Mouse (Mus musculus) kidney, embryonic 15.5 days (tissue): ENCODE results near the gene Cachd1. TPM values are rescaled to one million over a fixed set of nuclear protein-coding genes. Genes with fewer than 3 reads are reported as not detected.
A peak's percentile ranks its signal among the peaks of the same experiment; 100 is the strongest.

Experiments
- ATAC-seq: fragments of 200-750 bp; cut with Nextera tagmentation; replicated peaks from 2 replicates; pipeline ENCODE4 v1.8.0; 2017; ENCODE audit warnings: moderate TSS enrichment; ENCODE audit not compliant: low FRiP score
- H3K27ac ChIP-seq: fragments of 300-500 bp; sonication (generic); 2 replicates; pipeline ENCODE4 v1.5.1; 2015; ENCODE audit warnings: mild to moderate bottlenecking, inconsistent platforms
- H3K27me3 ChIP-seq: fragments of 300-500 bp; sonication (generic); 2 replicates; pipeline ENCODE4 v1.6.1; 2015; ENCODE audit warnings: inconsistent platforms
- H3K36me3 ChIP-seq: fragments of 300-500 bp; sonication (generic); 2 replicates; pipeline ENCODE4 v1.6.1; 2015; ENCODE audit warnings: inconsistent platforms
- H3K4me1 ChIP-seq: fragments of 300-500 bp; sonication (generic); 2 replicates; pipeline ENCODE4 v1.6.1; 2015; ENCODE audit warnings: inconsistent platforms
- H3K4me2 ChIP-seq: fragments of 300-500 bp; sonication (generic); 2 replicates; pipeline ENCODE4 v1.6.1; 2015; ENCODE audit warnings: moderate library complexity, mild to moderate bottlenecking, inconsistent platforms
- H3K4me3 ChIP-seq: fragments of 300-500 bp; sonication (generic); replicated peaks from 2 replicates; pipeline ENCODE4 v1.5.1; 2015; ENCODE audit warnings: mild to moderate bottlenecking, inconsistent platforms
- H3K9ac ChIP-seq: fragments of 300-500 bp; sonication (generic); 2 replicates; pipeline ENCODE4 v1.6.1; 2015; ENCODE audit warnings: mild to moderate bottlenecking, inconsistent platforms
- H3K9me3 ChIP-seq: fragments of 300-500 bp; sonication (generic); replicated peaks from 2 replicates; pipeline ENCODE4 v1.6.1; 2016; ENCODE audit warnings: inconsistent platforms
- WGBS: fragments of 180-500 bp; shearing (Covaris S2); methylation state at CpG from one replicate; pipeline ENCODE4 v1.1.7; 2015; ENCODE audit warnings: mixed read lengths; 5-methylcytosine and 5-hydroxymethylcytosine counted together
- polyA plus RNA-seq: library from polyadenylated mRNA; unstranded; fragments of >200 nt; fragmentation: Nextera tagmentation; extraction: Ambion mirVana; gene quantifications from 2 replicates; pipeline ENCODE4 v1.2.1, GENCODE M21; 2015

Gene Cachd1
- polyA plus RNA-seq, 1 experiment from 2014 or later: 19.0 TPM

DNA sequence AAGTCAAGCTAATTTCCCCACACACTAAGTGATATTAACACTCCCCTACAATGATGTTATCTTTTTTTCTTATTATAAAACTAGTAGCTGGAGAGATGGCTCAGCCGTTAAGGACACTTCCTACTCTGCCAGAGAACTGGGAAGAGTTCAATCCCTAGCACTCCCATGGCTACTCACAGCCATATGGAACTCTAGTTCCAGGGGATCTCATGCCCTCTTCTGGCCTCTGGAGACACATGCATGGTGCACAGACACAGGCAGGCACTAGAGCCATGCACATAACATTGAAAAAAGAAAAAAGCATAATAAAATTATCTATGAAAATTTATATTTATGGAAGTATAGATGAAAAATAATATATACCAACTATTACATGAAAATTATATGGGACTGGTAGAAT is 210.7 kb downstream of the Cachd1 start:
- peaks cover 86% of the 10 kb centered on the region for H3K36me3 ChIP-seq
- H3K27me3 ChIP-seq: no peaks in the 10 kb centered on the region
- no peak overlapping the region for H3K4me3 ChIP-seq
- H3K4me2 ChIP-seq: no peak overlapping the region
- no peak overlapping the region for H3K9ac ChIP-seq
- no peak for ATAC-seq
- 80% methylated on average over 1 of the region's 1 CpGs for WGBS
- no peaks in the 10 kb centered on the region for H3K9me3 ChIP-seq
- no peak overlapping the region for H3K27ac ChIP-seq
- H3K4me1 ChIP-seq: peaks cover 26% of the 10 kb centered on the region

DNA sequence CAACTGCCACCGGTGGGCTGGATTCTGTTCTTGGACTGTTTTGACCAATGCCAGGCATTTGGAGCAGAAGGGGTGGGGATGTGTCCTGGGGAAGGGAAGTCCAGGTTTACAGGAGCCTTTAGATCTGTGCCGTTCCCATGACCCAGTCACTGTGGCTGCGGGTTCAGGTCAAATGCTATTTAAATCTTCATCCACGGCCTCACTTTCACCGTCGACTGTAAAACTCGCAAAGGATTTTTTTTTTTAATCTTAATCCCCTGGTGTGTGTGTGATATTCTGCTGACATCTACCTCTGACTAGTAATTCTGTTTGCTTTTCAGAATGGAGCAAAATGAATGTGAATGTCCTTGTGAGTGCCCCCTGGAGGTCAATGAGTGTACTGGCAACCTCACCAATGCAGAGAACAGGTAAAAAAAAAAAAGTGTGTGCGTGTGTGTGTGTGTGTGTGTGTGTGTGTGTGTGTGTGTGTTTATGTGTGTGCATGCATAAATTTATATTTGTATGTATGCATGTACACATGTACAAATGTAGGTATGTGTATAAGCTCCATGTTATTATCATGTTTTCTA is 211.8 kb downstream of the Cachd1 start:
- no peak overlapping the region for H3K4me3 ChIP-seq
- no peaks in the 10 kb centered on the region for H3K9me3 ChIP-seq
- H3K36me3 ChIP-seq: peaks cover 88% of the 10 kb centered on the region
- H3K4me2 ChIP-seq: no peak overlapping the region
- no peak overlapping the region for H3K9ac ChIP-seq
- no peak overlapping the region for H3K27ac ChIP-seq
- no peak for ATAC-seq
- WGBS: 79% methylated on average over 8 of the region's 8 CpGs
- H3K27me3 ChIP-seq: no peaks in the 10 kb centered on the region
- peaks cover 37% of the 10 kb centered on the region for H3K4me1 ChIP-seq

GRCm38 (mm10) chr4:100990996-100991395 is 214.5 kb downstream of the Cachd1 start:
- WGBS: 37% methylated on average over 4 of the region's 4 CpGs
- peak overlapping the region; percentile 78 for H3K27ac ChIP-seq
- H3K4me1 ChIP-seq: peaks cover 49% of the 10 kb centered on the region
- peak; percentile 77 for ATAC-seq
- peaks cover 78% of the 10 kb centered on the region for H3K36me3 ChIP-seq
- no peaks in the 10 kb centered on the region for H3K9me3 ChIP-seq
- H3K4me2 ChIP-seq: no peak overlapping the region
- no peaks in the 10 kb centered on the region for H3K27me3 ChIP-seq
- H3K4me3 ChIP-seq: no peak overlapping the region
- no peak overlapping the region for H3K9ac ChIP-seq

DNA sequence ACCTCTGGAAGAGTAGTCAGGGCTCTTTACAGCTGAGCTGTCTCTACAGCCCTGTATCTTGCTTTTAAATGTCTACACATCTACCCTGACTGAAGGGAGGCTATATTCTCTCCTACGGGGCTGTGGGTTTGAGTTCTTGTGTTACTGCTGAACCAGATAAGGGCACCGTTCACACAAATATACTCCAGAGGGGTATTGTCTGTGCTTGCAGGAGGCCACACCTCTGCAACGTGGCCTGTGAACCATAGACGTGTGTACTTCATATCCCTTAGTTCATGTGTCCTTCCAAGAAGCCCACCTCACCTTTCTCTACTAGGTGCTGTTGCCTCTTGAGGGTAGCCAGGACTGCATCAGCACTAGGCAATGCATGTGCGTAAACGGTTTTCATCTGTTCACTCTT is 215.6 kb downstream of the Cachd1 start:
- no peaks in the 10 kb centered on the region for H3K9me3 ChIP-seq
- H3K36me3 ChIP-seq: peaks cover 70% of the 10 kb centered on the region
- no peak overlapping the region for H3K4me3 ChIP-seq
- no peak for ATAC-seq
- H3K4me2 ChIP-seq: no peak overlapping the region
- no peak overlapping the region for H3K9ac ChIP-seq
- peak overlapping the region; percentile 78; the same call in 1 of the 2 replicates for H3K27ac ChIP-seq
- H3K4me1 ChIP-seq: peaks cover 49% of the 10 kb centered on the region
- WGBS: 80% methylated on average over 6 of the region's 6 CpGs
- H3K27me3 ChIP-seq: no peaks in the 10 kb centered on the region

- Histone ChIP-seq H3K9me3 (no peaks in the 10 kb centered on the region), H3K4me1 (peaks cover 45% of the 10 kb centered on the region), H3K4me3 (no peak overlapping the region), H3K9ac (no peak overlapping the region), H3K4me2 (peak overlapping the region; percentile 14; the same call in 1 of the 2 replicates), H3K27me3 (no peaks in the 10 kb centered on the region), H3K27ac (peak overlapping the region; percentile 75), H3K36me3 (peaks cover 59% of the 10 kb centered on the region)
- peak; percentile 75 for ATAC-seq
- WGBS: 32% methylated on average over 18 of the region's 18 CpGs
Measured at GRCm38 (mm10) chr4:100994442-100995255, 218.2 kb downstream of the Cachd1 start.

- 66% methylated on average over 5 of the region's 5 CpGs for WGBS
- Histone ChIP-seq H3K4me3 (no peak overlapping the region), H3K9ac (no peak overlapping the region), H3K4me2 (no peak overlapping the region), H3K9me3 (no peaks in the 10 kb centered on the region), H3K27ac (no peak overlapping the region), H3K4me1 (peaks cover 36% of the 10 kb centered on the region), H3K36me3 (peaks cover 50% of the 10 kb centered on the region), H3K27me3 (no peaks in the 10 kb centered on the region)
- ATAC-seq: no peak
Measured at GRCm38 (mm10) chr4:100995617-100996016, 219.1 kb downstream of the Cachd1 start.

GRCm38 (mm10) chr4:100996060-100996651 is 219.7 kb downstream of the Cachd1 start:
- ATAC-seq: no peak
- no peak overlapping the region for H3K4me2 ChIP-seq
- WGBS: 80% methylated on average over 4 of the region's 4 CpGs
- no peak overlapping the region for H3K9ac ChIP-seq
- H3K27me3 ChIP-seq: no peaks in the 10 kb centered on the region
- H3K4me3 ChIP-seq: no peak overlapping the region
- peaks cover 44% of the 10 kb centered on the region for H3K36me3 ChIP-seq
- peaks cover 32% of the 10 kb centered on the region for H3K4me1 ChIP-seq
- no peaks in the 10 kb centered on the region for H3K9me3 ChIP-seq
- H3K27ac ChIP-seq: no peak overlapping the region

- 28% methylated on average over 2 of the region's 2 CpGs for WGBS
- peaks cover 14% of the 10 kb centered on the region for H3K4me1 ChIP-seq
- no peaks in the 10 kb centered on the region for H3K9me3 ChIP-seq
- H3K36me3 ChIP-seq: peaks cover 37% of the 10 kb centered on the region
- H3K9ac ChIP-seq: no peak overlapping the region
- H3K27me3 ChIP-seq: no peaks in the 10 kb centered on the region
- H3K4me3 ChIP-seq: no peak overlapping the region
- ATAC-seq: no peak
- H3K27ac ChIP-seq: no peak overlapping the region
- no peak overlapping the region for H3K4me2 ChIP-seq
Measured at GRCm38 (mm10) chr4:100998145-100998544, 221.7 kb downstream of the Cachd1 start.

GRCm38 (mm10) chr4:100998906-100999305 is 222.4 kb downstream of the Cachd1 start:
- Histone ChIP-seq H3K27me3 (no peaks in the 10 kb centered on the region), H3K4me2 (no peak overlapping the region), H3K27ac (no peak overlapping the region), H3K9me3 (no peaks in the 10 kb centered on the region), H3K4me3 (no peak overlapping the region), H3K9ac (no peak overlapping the region), H3K36me3 (peaks cover 40% of the 10 kb centered on the region), H3K4me1 (peaks cover 9% of the 10 kb centered on the region)
- 76% methylated on average over 8 of the region's 8 CpGs for WGBS
- no peak for ATAC-seq

- no peak for ATAC-seq
- Histone ChIP-seq H3K9ac (no peak overlapping the region), H3K4me3 (no peak overlapping the region), H3K27me3 (no peaks in the 10 kb centered on the region), H3K4me1 (no peaks in the 10 kb centered on the region), H3K36me3 (peaks cover 33% of the 10 kb centered on the region), H3K9me3 (no peaks in the 10 kb centered on the region), H3K27ac (no peak overlapping the region), H3K4me2 (no peak overlapping the region)
- WGBS: 88% methylated on average over 3 of the region's 3 CpGs
Measured at GRCm38 (mm10) chr4:101000622-101001021, 224.1 kb downstream of the Cachd1 start.

DNA sequence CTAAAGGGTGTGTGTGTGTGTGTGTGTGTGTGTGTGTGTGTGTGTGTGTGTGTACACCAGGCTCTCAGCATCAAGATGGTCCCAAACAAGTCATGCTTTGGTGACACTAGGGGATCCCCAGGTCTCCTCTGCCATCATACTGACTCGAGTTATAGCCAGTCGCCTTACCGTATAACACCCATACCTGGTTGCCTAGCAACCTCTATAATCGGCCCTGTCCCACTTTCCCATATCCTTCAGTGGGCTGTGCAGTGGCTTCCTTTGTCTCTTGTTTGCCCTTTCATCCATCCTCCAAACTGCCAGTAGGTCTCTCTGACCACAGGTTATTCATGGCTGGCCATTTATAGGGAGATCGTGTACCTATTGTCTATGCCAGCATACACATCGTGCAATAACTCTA is 224.6 kb downstream of the Cachd1 start:
- Histone ChIP-seq H3K4me3 (no peak overlapping the region), H3K9me3 (no peaks in the 10 kb centered on the region), H3K27me3 (no peaks in the 10 kb centered on the region), H3K9ac (no peak overlapping the region), H3K27ac (no peak overlapping the region), H3K36me3 (peaks cover 34% of the 10 kb centered on the region), H3K4me1 (no peaks in the 10 kb centered on the region), H3K4me2 (no peak overlapping the region)
- 92% methylated on average over 6 of the region's 6 CpGs for WGBS
- no peak for ATAC-seq

- Histone ChIP-seq H3K4me2 (no peak overlapping the region), H3K9ac (no peak overlapping the region), H3K4me1 (no peaks in the 10 kb centered on the region), H3K27ac (no peak overlapping the region), H3K36me3 (peaks cover 44% of the 10 kb centered on the region), H3K27me3 (no peaks in the 10 kb centered on the region), H3K9me3 (no peaks in the 10 kb centered on the region), H3K4me3 (no peak overlapping the region)
- 91% methylated on average over 16 of the region's 16 CpGs for whole genome bisulfite sequencing
- no peak for ATAC-seq
Measured at GRCm38 (mm10) chr4:101002961-101003360, 226.5 kb downstream of the Cachd1 start.
